Mouse (Mus musculus): ENCODE data around the gene Hrh2. TPM values are rescaled to one million over a fixed set of nuclear protein-coding genes. Genes with fewer than 3 reads are reported as not detected.
A peak's percentile ranks its signal among the peaks of the same experiment; 100 is the strongest.

The Hrh2 gene
- polyA plus RNA-seq, 1 experiment from 2014 or later = 0.04 TPM

- peak; percentile 26; the same call in 1 of the 2 replicates for ATAC-seq (ENCODE audit: low read depth)
- Histone ChIP-seq H3K9ac (ENCODE audit: low read length) (no peak overlapping the region), H3K9me3 (ENCODE audit: control insufficient read depth, low read length) (no peaks in the 10 kb centered on the region), H3K27ac (ENCODE audit: low read length) (no peak overlapping the region), H3K27me3 (ENCODE audit: control insufficient read depth, insufficient read depth, low read depth, low read length) (no peaks in the 10 kb centered on the region), H3K4me2 (ENCODE audit: low read depth, low read length) (no peak overlapping the region), H3K4me1 (replicated peaks; ENCODE audit: control insufficient read depth, insufficient read depth, low read length) (peaks cover 16% of the 10 kb centered on the region), H3K36me3 (ENCODE audit: control insufficient read depth, insufficient read depth, low read length) (no peaks in the 10 kb centered on the region), H3K4me3 (ENCODE audit: low read length) (no peak overlapping the region)
- WGBS = 15% methylated on average over 4 of the region's 4 CpGs
Measured at GRCm38 (mm10) chr13:54247545-54247944, 55.6 kb downstream of the Hrh2 start.

- Histone ChIP-seq H3K4me3 (ENCODE audit: low read length) (no peak overlapping the region), H3K9ac (ENCODE audit: low read length) (no peak overlapping the region), H3K27ac (ENCODE audit: low read length) (peak overlapping the region; percentile 72), H3K27me3 (ENCODE audit: control insufficient read depth, insufficient read depth, low read depth, low read length) (no peaks in the 10 kb centered on the region), H3K36me3 (ENCODE audit: control insufficient read depth, insufficient read depth, low read length) (no peaks in the 10 kb centered on the region), H3K4me2 (ENCODE audit: low read depth, low read length) (peak overlapping the region; percentile 18), H3K9me3 (ENCODE audit: control insufficient read depth, low read length) (no peaks in the 10 kb centered on the region), H3K4me1 (replicated peaks; ENCODE audit: control insufficient read depth, insufficient read depth, low read length) (peaks cover 16% of the 10 kb centered on the region)
- 32% methylated on average over 13 of the region's 13 CpGs for WGBS
- ATAC-seq (ENCODE audit: low read depth) = peak; percentile 40
Measured at GRCm38 (mm10) chr13:54248436-54248995, 56.6 kb downstream of the Hrh2 start.

GRCm38 (mm10) chr13:54249007-54249406 is 57.1 kb downstream of the Hrh2 start:
- Histone ChIP-seq H3K4me3 (ENCODE audit: low read length) (no peak overlapping the region), H3K4me1 (replicated peaks; ENCODE audit: control insufficient read depth, insufficient read depth, low read length) (peaks cover 16% of the 10 kb centered on the region), H3K27me3 (ENCODE audit: control insufficient read depth, insufficient read depth, low read depth, low read length) (no peaks in the 10 kb centered on the region), H3K27ac (ENCODE audit: low read length) (peak overlapping the region; percentile 74), H3K4me2 (ENCODE audit: low read depth, low read length) (no peak overlapping the region), H3K9ac (ENCODE audit: low read length) (no peak overlapping the region), H3K36me3 (ENCODE audit: control insufficient read depth, insufficient read depth, low read length) (no peaks in the 10 kb centered on the region), H3K9me3 (ENCODE audit: control insufficient read depth, low read length) (no peaks in the 10 kb centered on the region)
- ATAC-seq (ENCODE audit: low read depth) = peak; percentile 92
- 22% methylated on average over 4 of the region's 4 CpGs for WGBS

- Histone ChIP-seq H3K9ac (ENCODE audit: low read length) (no peak overlapping the region), H3K4me1 (replicated peaks; ENCODE audit: control insufficient read depth, insufficient read depth, low read length) (peaks cover 16% of the 10 kb centered on the region), H3K36me3 (ENCODE audit: control insufficient read depth, insufficient read depth, low read length) (no peaks in the 10 kb centered on the region), H3K4me3 (ENCODE audit: low read length) (no peak overlapping the region), H3K27me3 (ENCODE audit: control insufficient read depth, insufficient read depth, low read depth, low read length) (no peaks in the 10 kb centered on the region), H3K27ac (ENCODE audit: low read length) (no peak overlapping the region), H3K9me3 (ENCODE audit: control insufficient read depth, low read length) (no peaks in the 10 kb centered on the region), H3K4me2 (ENCODE audit: low read depth, low read length) (no peak overlapping the region)
- ATAC-seq (ENCODE audit: low read depth) = no peak
- WGBS = 48% methylated on average over 8 of the region's 8 CpGs
Measured at GRCm38 (mm10) chr13:54250346-54250745, 58.4 kb downstream of the Hrh2 start.

- Histone ChIP-seq H3K27me3 (ENCODE audit: control insufficient read depth, insufficient read depth, low read depth, low read length) (no peaks in the 10 kb centered on the region), H3K9ac (ENCODE audit: low read length) (no peak overlapping the region), H3K4me3 (ENCODE audit: low read length) (no peak overlapping the region), H3K4me2 (ENCODE audit: low read depth, low read length) (no peak overlapping the region), H3K9me3 (ENCODE audit: control insufficient read depth, low read length) (no peaks in the 10 kb centered on the region), H3K36me3 (ENCODE audit: control insufficient read depth, insufficient read depth, low read length) (no peaks in the 10 kb centered on the region), H3K27ac (ENCODE audit: low read length) (no peak overlapping the region), H3K4me1 (replicated peaks; ENCODE audit: control insufficient read depth, insufficient read depth, low read length) (peaks cover 16% of the 10 kb centered on the region)
- no peak for ATAC-seq (ENCODE audit: low read depth)
- WGBS = 75% methylated on average over 11 of the region's 11 CpGs
Measured at GRCm38 (mm10) chr13:54251541-54252225, 59.8 kb downstream of the Hrh2 start.

- Histone ChIP-seq H3K9ac (ENCODE audit: low read length) (no peak overlapping the region), H3K27me3 (ENCODE audit: control insufficient read depth, insufficient read depth, low read depth, low read length) (no peaks in the 10 kb centered on the region), H3K4me2 (ENCODE audit: low read depth, low read length) (no peak overlapping the region), H3K9me3 (ENCODE audit: control insufficient read depth, low read length) (no peaks in the 10 kb centered on the region), H3K36me3 (ENCODE audit: control insufficient read depth, insufficient read depth, low read length) (no peaks in the 10 kb centered on the region), H3K4me3 (ENCODE audit: low read length) (no peak overlapping the region), H3K4me1 (replicated peaks; ENCODE audit: control insufficient read depth, insufficient read depth, low read length) (no peaks in the 10 kb centered on the region), H3K27ac (ENCODE audit: low read length) (no peak overlapping the region)
- WGBS = 30% methylated on average over 10 of the region's 10 CpGs
- ATAC-seq (ENCODE audit: low read depth) = no peak
Measured at GRCm38 (mm10) chr13:54257580-54258223, 65.8 kb downstream of the Hrh2 start.

GRCm38 (mm10) chr13:54258231-54258743 is 66.4 kb downstream of the Hrh2 start:
- H3K9me3 ChIP-seq (ENCODE audit: control insufficient read depth, low read length) = no peaks in the 10 kb centered on the region
- WGBS = 32% methylated on average over 8 of the region's 8 CpGs
- no peaks in the 10 kb centered on the region for H3K4me1 ChIP-seq (replicated peaks; ENCODE audit: control insufficient read depth, insufficient read depth, low read length)
- H3K36me3 ChIP-seq (ENCODE audit: control insufficient read depth, insufficient read depth, low read length) = no peaks in the 10 kb centered on the region
- H3K27me3 ChIP-seq (ENCODE audit: control insufficient read depth, insufficient read depth, low read depth, low read length) = no peaks in the 10 kb centered on the region
- H3K27ac ChIP-seq (ENCODE audit: low read length) = no peak overlapping the region
- H3K4me3 ChIP-seq (ENCODE audit: low read length) = no peak overlapping the region
- H3K4me2 ChIP-seq (ENCODE audit: low read depth, low read length) = no peak overlapping the region
- H3K9ac ChIP-seq (ENCODE audit: low read length) = no peak overlapping the region
- ATAC-seq (ENCODE audit: low read depth) = no peak

GRCm38 (mm10) chr13:54260318-54260717 is 68.4 kb downstream of the Hrh2 start:
- ATAC-seq (ENCODE audit: low read depth) = no peak
- Histone ChIP-seq H3K9ac (ENCODE audit: low read length) (no peak overlapping the region), H3K4me2 (ENCODE audit: low read depth, low read length) (no peak overlapping the region), H3K27me3 (ENCODE audit: control insufficient read depth, insufficient read depth, low read depth, low read length) (no peaks in the 10 kb centered on the region), H3K27ac (ENCODE audit: low read length) (no peak overlapping the region), H3K36me3 (ENCODE audit: control insufficient read depth, insufficient read depth, low read length) (no peaks in the 10 kb centered on the region), H3K4me1 (replicated peaks; ENCODE audit: control insufficient read depth, insufficient read depth, low read length) (no peaks in the 10 kb centered on the region), H3K4me3 (ENCODE audit: low read length) (no peak overlapping the region), H3K9me3 (ENCODE audit: control insufficient read depth, low read length) (no peaks in the 10 kb centered on the region)
- WGBS = 23% methylated on average over 8 of the region's 8 CpGs

GRCm38 (mm10) chr13:54262741-54263510 is 71.0 kb downstream of the Hrh2 start:
- Histone ChIP-seq H3K4me3 (ENCODE audit: low read length) (no peak overlapping the region), H3K27ac (ENCODE audit: low read length) (no peak overlapping the region), H3K9me3 (ENCODE audit: control insufficient read depth, low read length) (no peaks in the 10 kb centered on the region), H3K4me1 (replicated peaks; ENCODE audit: control insufficient read depth, insufficient read depth, low read length) (no peaks in the 10 kb centered on the region), H3K9ac (ENCODE audit: low read length) (no peak overlapping the region), H3K36me3 (ENCODE audit: control insufficient read depth, insufficient read depth, low read length) (no peaks in the 10 kb centered on the region), H3K4me2 (ENCODE audit: low read depth, low read length) (no peak overlapping the region), H3K27me3 (ENCODE audit: control insufficient read depth, insufficient read depth, low read depth, low read length) (no peaks in the 10 kb centered on the region)
- ATAC-seq (ENCODE audit: low read depth) = no peak
- WGBS = 80% methylated on average over 15 of the region's 15 CpGs
